ENCODE assay signal across 22 mouse cellular contexts in genomic region chr17:50641076-50641610, GRCm38 (mm10).
A peak's percentile ranks its signal among the peaks of the same experiment; 100 is the strongest.
DNase-seq lines count a peak whose midpoint lies in the region; ATAC-seq and TF ChIP-seq lines count a peak whose summit lies in the region.
"Had no signal": no experiment of that assay in that cellular context is flagged by ENCODE, and none has a peak within 500 bp of the region (broad histone marks: within the 10 kb centered on the region; RNA-seq: fewer than 3 reads in every experiment).

No protein-coding gene starts in this region.

- 92% methylated on average over 2 of the region's 2 CpGs for whole genome bisulfite sequencing in forebrain, embryonic 13.5 days
- whole genome bisulfite sequencing in forebrain, embryonic 14.5 days: 76% methylated on average over 2 of the region's 2 CpGs
- WGBS in forebrain, postnatal 0 days: 57% methylated on average over 2 of the region's 2 CpGs
- WGBS in forebrain, embryonic 10.5 days: 92% methylated on average over 2 of the region's 2 CpGs
- 92% methylated on average over 2 of the region's 2 CpGs for WGBS in neural tube, embryonic 15.5 days
- WGBS in midbrain, embryonic 14.5 days: 93% methylated on average over 2 of the region's 2 CpGs

- H3K4me1 ChIP-seq in forebrain, embryonic 13.5 days: peaks cover 12% of the 10 kb centered on the region
- H3K4me1 ChIP-seq in forebrain, embryonic 14.5 days (ENCODE audit: control insufficient read depth, insufficient read depth, low read length): peaks cover 8% of the 10 kb centered on the region
- no peaks in the 10 kb centered on the region for H3K4me1 ChIP-seq in forebrain, postnatal 0 days (ENCODE audit: insufficient read depth)
- H3K4me1 ChIP-seq in forebrain, embryonic 10.5 days: peaks cover 14% of the 10 kb centered on the region
- peaks cover 12% of the 10 kb centered on the region for H3K4me1 ChIP-seq in neural tube, embryonic 15.5 days
- no peaks in the 10 kb centered on the region for H3K4me1 ChIP-seq in midbrain, embryonic 14.5 days (ENCODE audit: control insufficient read depth, insufficient read depth, low read length)

- no peak overlapping the region for H3K4me2 ChIP-seq in forebrain, embryonic 13.5 days
- no peak overlapping the region for H3K4me2 ChIP-seq in forebrain, embryonic 14.5 days (ENCODE audit: low read length)
- H3K4me2 ChIP-seq in forebrain, postnatal 0 days (ENCODE audit: low read depth): no peak overlapping the region
- H3K4me2 ChIP-seq in neural tube, embryonic 15.5 days: no peak overlapping the region
- H3K4me2 ChIP-seq in midbrain, embryonic 14.5 days (ENCODE audit: low read length): no peak overlapping the region
- H3K4me2 ChIP-seq: heart, embryonic 11.5 days; hindbrain, embryonic 12.5 days; hindbrain, embryonic 15.5 days had no signal

- no peak for TF ChIP-seq CTCF in forebrain, postnatal 0 days (IDR thresholded peaks at IDR 0.05; ENCODE audit: low read depth)
- TF ChIP-seq CTCF in left cerebral cortex, adult 2 months (IDR thresholded peaks at IDR 0.05): no peak

- no peaks in the 10 kb centered on the region for H3K36me3 ChIP-seq in forebrain, embryonic 13.5 days (ENCODE audit: poor library complexity, severe bottlenecking)
- no peaks in the 10 kb centered on the region for H3K36me3 ChIP-seq in forebrain, embryonic 14.5 days (ENCODE audit: control insufficient read depth, insufficient read depth, low read length)
- H3K36me3 ChIP-seq in forebrain, postnatal 0 days (ENCODE audit: insufficient read depth): no peaks in the 10 kb centered on the region; the same call in 1 of the 2 replicates
- peaks cover 9% of the 10 kb centered on the region for H3K36me3 ChIP-seq in forebrain, embryonic 10.5 days (replicated peaks)
- no peaks in the 10 kb centered on the region; the same call in 1 of the 2 replicates for H3K36me3 ChIP-seq in neural tube, embryonic 15.5 days
- no peaks in the 10 kb centered on the region for H3K36me3 ChIP-seq in midbrain, embryonic 14.5 days (ENCODE audit: control insufficient read depth, insufficient read depth, low read length)
- H3K36me3 ChIP-seq: hindbrain, embryonic 12.5 days; hindbrain, embryonic 15.5 days had no signal

- ATAC-seq in forebrain, embryonic 13.5 days: peak; percentile 68; the same call in 1 of the 2 replicates
- no peak; the same call in 1 of the 2 replicates for ATAC-seq in forebrain, embryonic 14.5 days
- peak; percentile 91 for ATAC-seq in forebrain, postnatal 0 days
- ATAC-seq in neural tube, embryonic 15.5 days (ENCODE audit: low FRiP score): no peak
- ATAC-seq in midbrain, embryonic 14.5 days (ENCODE audit: low FRiP score, low TSS enrichment): no peak
- ATAC-seq: activated CD4-positive, CD25-positive, alpha-beta regulatory T cell, adult 4 months; intestine, postnatal 0 days had no signal

- H3K27ac ChIP-seq in forebrain, embryonic 13.5 days: no peak overlapping the region
- no peak overlapping the region for H3K27ac ChIP-seq in forebrain, embryonic 14.5 days (ENCODE audit: low read depth, low read length)
- H3K27ac ChIP-seq in forebrain, postnatal 0 days (ENCODE audit: low read depth, low read length): no peak overlapping the region
- H3K27ac ChIP-seq in forebrain, embryonic 10.5 days: no peak overlapping the region
- peak overlapping the region; percentile 68 for H3K27ac ChIP-seq in left cerebral cortex, adult 2 months
- H3K27ac ChIP-seq in neural tube, embryonic 15.5 days (replicated peaks): no peak overlapping the region
- H3K27ac ChIP-seq in midbrain, embryonic 14.5 days (replicated peaks; ENCODE audit: low read depth, low read length): no peak overlapping the region
- H3K27ac ChIP-seq: gastrocnemius, adult 2 months; hindbrain, embryonic 12.5 days; hindbrain, embryonic 15.5 days had no signal

- DNase-seq in forebrain, embryonic 14.5 days (ENCODE audit: low spot score): no peak
- DNase-seq in forebrain, postnatal 0 days: peak; percentile 66
- DNase-seq in forebrain, embryonic 10.5 days (ENCODE audit: extremely low spot score, low spot score): no peak
- DNase-seq in left cerebral cortex, adult 2 months (ENCODE audit: extremely low spot score in 1 of 2, low spot score in 2 of 2): no peak
- no peak for DNase-seq in left cerebral cortex, adult 18-20 months (ENCODE audit: low spot score in 2 of 2)
- no peak for DNase-seq in midbrain, embryonic 14.5 days
- DNase-seq: adrenal gland, adult 8-10 months; adrenal gland, postnatal 25 days; cerebellum, adult 11 months; cerebellum, adult 2 months; cerebellum, postnatal 10 days; cerebellum, postnatal 36 days; gastrocnemius, adult 2 months; gastrocnemius, postnatal 14 days; heart, adult 11 months had no signal

- no peaks in the 10 kb centered on the region for H3K9me3 ChIP-seq in forebrain, embryonic 13.5 days (replicated peaks)
- H3K9me3 ChIP-seq in forebrain, embryonic 14.5 days (replicated peaks; ENCODE audit: control insufficient read depth, low read length): no peaks in the 10 kb centered on the region
- no peaks in the 10 kb centered on the region for H3K9me3 ChIP-seq in forebrain, postnatal 0 days (ENCODE audit: low read length)
- no peaks in the 10 kb centered on the region for H3K9me3 ChIP-seq in forebrain, embryonic 10.5 days
- H3K9me3 ChIP-seq in neural tube, embryonic 15.5 days (replicated peaks): no peaks in the 10 kb centered on the region
- no peaks in the 10 kb centered on the region for H3K9me3 ChIP-seq in midbrain, embryonic 14.5 days (ENCODE audit: control insufficient read depth, low read length)
- H3K9me3 ChIP-seq: hindbrain, embryonic 12.5 days; hindbrain, embryonic 15.5 days had no signal

- intact Hi-C loops in left cerebral cortex, adult 2 months (cut with DNase I): loop anchor here (2.0 to 5.0 kb wide), 2 partner anchors 232 to 249 kb away; no protein-coding TSS in a partner anchor

- H3K9ac ChIP-seq in forebrain, embryonic 13.5 days: no peak overlapping the region
- no peak overlapping the region for H3K9ac ChIP-seq in forebrain, embryonic 14.5 days (ENCODE audit: low read length)
- H3K9ac ChIP-seq in forebrain, postnatal 0 days: no peak overlapping the region
- no peak overlapping the region for H3K9ac ChIP-seq in neural tube, embryonic 15.5 days (replicated peaks)
- no peak overlapping the region for H3K9ac ChIP-seq in midbrain, embryonic 14.5 days (replicated peaks; ENCODE audit: low read length)
- H3K9ac ChIP-seq: hindbrain, embryonic 12.5 days; hindbrain, embryonic 15.5 days had no signal

- H3K4me3 ChIP-seq in forebrain, embryonic 13.5 days: no peak overlapping the region
- no peak overlapping the region for H3K4me3 ChIP-seq in forebrain, embryonic 14.5 days (ENCODE audit: low read depth, low read length)
- no peak overlapping the region for H3K4me3 ChIP-seq in forebrain, postnatal 0 days (ENCODE audit: low read depth, low read length)
- H3K4me3 ChIP-seq in forebrain, embryonic 10.5 days: no peak overlapping the region
- no peak overlapping the region for H3K4me3 ChIP-seq in left cerebral cortex, adult 2 months
- no peak overlapping the region for H3K4me3 ChIP-seq in neural tube, embryonic 15.5 days (replicated peaks)
- H3K4me3 ChIP-seq in midbrain, embryonic 14.5 days (replicated peaks; ENCODE audit: low read depth, low read length): no peak overlapping the region
- H3K4me3 ChIP-seq: gastrocnemius, adult 2 months; hindbrain, embryonic 12.5 days; hindbrain, embryonic 15.5 days had no signal

- no peaks in the 10 kb centered on the region for H3K27me3 ChIP-seq in forebrain, embryonic 13.5 days
- H3K27me3 ChIP-seq in forebrain, embryonic 14.5 days (replicated peaks; ENCODE audit: control insufficient read depth, insufficient read depth, low read length): no peaks in the 10 kb centered on the region
- no peaks in the 10 kb centered on the region for H3K27me3 ChIP-seq in forebrain, postnatal 0 days (ENCODE audit: insufficient read depth, low read length)
- no peaks in the 10 kb centered on the region for H3K27me3 ChIP-seq in forebrain, embryonic 10.5 days (ENCODE audit: poor library complexity, severe bottlenecking)
- H3K27me3 ChIP-seq in neural tube, embryonic 15.5 days (replicated peaks): no peaks in the 10 kb centered on the region
- H3K27me3 ChIP-seq in midbrain, embryonic 14.5 days (ENCODE audit: control insufficient read depth, insufficient read depth, low read length): no peaks in the 10 kb centered on the region
- H3K27me3 ChIP-seq: hindbrain, embryonic 12.5 days; hindbrain, embryonic 15.5 days had no signal

Comparison
In these comparisons a context has a peak if more than half of its experiments do, and no peak if none do; other contexts are left out.
1. ATAC-seq: peak in forebrain, embryonic 13.5 days (single experiment) and forebrain, postnatal 0 days (single experiment); none in forebrain, embryonic 14.5 days (single experiment), neural tube, embryonic 15.5 days (single experiment) and midbrain, embryonic 14.5 days (single experiment).